Mouse (Mus musculus) left cerebral cortex, postnatal 10 days (tissue): ENCODE data around the gene Nudt9. TPM values are rescaled to one million over a fixed set of nuclear protein-coding genes. Genes with fewer than 3 reads are reported as not detected.

Source experiments
- DNase-seq, 2 experiments: peaks; one replicate each; pipeline ENCODE4 v3.0.0; 2021 to 2022; ENCODE audit warnings: low spot score in 2 of 2, mixed read lengths in 1 of 2; ENCODE audit errors: extremely low spot score in 1 of 2
- intact Hi-C: fragments of 180-260 bp; cut with DNase I; formaldehyde crosslinking; loops from one replicate; pipeline ENCODE4 v1.15.1; 2025
- microRNA-seq: library from miRNA; unstranded; fragments of <30 nt; microRNA quantifications from one replicate; pipeline ENCODE4 v1.2.0, GENCODE M21; 2022
- total RNA-seq, 2 experiments: library from RNA; stranded (reverse); gene quantifications; 2 replicates each; pipeline ENCODE4 v1.2.3; 2021

Gene Nudt9
- total RNA-seq, 2 experiments from 2014 or later, result 50.9 to 55.9 TPM

DNA sequence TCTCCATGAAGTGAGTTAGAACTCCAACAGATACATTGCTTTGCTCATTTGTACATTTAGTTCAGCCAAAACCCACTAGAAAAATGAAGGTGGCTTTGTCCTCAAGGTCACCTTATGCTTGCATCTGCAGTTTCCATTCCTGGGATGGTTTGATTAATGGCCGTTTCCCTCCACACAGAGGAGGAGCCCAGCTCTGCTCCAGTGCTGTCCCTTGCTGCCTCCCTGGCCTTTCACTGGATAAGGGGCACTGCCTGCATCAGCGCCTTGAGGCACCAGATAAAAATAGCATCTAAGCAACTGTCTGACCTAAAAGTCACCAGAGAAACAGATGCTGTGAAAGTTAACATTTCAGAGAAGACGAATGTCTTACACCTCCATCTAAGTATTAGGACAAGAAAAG is 63.4 kb downstream of the Nudt9 start:
- intact Hi-C loops, result no loop called here
- no peak for DNase-seq

DNA sequence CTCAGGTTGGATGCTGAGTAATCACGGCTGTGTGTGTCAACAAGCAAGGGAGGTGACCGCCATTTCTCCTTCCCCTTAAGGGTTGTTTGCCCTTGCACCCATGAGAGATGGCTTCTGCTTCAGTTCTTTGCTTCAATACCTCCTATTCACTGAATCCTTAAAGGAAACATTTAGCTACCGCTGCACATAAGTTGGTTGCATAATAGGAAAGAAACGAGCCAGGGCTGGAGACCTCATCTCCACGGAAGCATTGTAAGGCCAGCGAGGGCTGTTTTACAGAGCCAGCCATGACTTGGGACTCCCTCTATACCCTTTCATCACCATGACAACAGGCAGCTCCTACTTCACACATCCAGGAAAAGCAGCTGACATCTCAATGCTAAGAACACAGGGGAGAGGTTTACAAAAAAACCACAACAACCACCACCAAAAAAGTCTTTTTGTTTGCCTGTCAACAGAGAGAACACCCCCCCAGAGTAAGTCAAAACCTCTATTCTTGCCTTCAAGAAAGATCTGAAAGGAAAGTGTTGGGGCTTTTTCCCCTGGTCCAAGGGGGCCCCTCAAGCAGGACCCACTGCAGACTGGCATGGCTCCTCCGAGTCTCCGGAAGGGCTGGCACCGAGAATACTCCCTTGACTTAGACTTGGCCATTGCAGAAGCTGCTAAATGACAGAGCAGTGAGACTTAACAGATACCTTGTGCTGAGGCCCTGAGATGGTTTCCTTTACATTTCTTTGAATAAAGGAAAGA is 64.2 kb downstream of the Nudt9 start:
- DNase-seq, result peak in 1 of 2 experiments; percentile 83
- intact Hi-C loops, result no loop called here

DNA sequence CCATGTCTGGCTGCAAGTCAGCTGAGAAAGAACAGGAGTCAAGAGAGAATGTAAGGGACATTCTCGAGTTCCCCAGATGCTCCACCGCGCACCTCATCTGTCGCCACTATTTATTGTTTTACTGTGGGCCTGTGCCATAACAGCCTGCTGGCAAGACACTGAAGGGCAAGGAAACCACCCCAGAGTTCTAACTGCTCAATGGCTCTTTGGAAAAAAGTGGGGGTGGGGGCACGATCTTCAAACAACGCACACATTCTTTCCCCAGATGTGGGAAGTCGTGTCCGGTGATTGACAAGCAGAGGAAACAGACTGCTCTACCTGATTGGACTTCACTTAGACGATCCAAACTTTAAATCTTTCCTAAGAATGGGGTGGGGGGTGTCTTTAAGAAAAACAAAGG is 65.9 kb downstream of the Nudt9 start:
- intact Hi-C loops, result no loop called here
- peak in 1 of 2 experiments; percentile 70 for DNase-seq

DNA sequence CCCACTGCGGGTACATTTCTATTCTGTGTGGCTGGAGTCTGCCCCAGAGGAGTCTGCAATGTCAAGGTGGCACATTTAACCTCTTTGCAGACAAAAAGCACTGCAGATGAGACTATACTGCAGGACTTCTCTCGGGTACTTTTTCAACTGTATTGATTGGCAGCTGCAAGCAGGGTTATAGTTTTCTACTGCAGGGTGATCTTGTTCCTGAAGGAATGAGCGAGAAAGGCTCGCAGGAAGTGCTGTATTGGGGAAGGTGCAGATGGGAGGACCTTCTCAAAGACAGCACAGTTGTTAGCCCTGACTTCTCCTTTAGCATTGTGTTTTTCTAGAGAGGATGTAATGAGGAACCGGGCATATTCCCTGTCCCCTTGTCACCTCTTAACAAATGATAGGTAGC is 66.4 kb downstream of the Nudt9 start:
- DNase-seq, result no peak

DNA sequence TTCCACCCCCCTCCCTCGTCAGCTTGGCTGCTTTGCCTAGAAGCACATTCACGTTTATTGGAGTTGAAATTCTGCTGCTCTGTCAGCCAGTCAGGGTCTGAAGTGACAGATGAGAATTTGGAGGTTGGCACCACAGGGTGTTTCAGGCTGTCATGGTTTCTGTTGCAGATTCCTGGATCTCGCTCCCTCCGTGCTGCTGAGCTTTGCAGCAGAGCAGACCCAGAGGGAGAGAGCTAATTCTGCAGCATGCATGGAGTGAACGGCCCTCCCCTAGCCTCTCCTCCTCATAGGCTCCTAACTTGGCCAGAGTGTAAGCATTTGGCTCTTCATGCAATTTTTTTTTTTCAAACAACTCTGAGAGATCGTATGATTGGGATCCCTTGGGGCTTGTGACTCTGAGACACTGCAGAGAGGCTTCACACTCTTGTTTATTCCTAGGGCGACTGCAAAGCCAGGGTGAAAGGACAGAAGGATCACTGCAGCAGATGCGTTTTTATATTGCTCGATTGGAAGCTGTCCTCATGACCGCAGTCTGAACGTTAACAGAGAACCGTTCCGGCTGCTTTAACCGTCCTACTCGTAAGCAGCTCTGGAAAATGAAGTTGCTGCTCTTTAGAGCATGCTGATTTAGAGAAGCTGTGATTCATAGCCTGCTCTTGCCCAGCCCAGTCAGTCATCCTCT is 67.5 kb downstream of the Nudt9 start, which contains the start of gene Sparcl1:
Gene Sparcl1, minus strand, starts transcription at position 243 of the 682 bp plus-strand sequence.
- intact Hi-C loops, result no loop called here

More for the DNA sequence above, 66.4 kb downstream of the Nudt9 start:
- intact Hi-C loops, result no loop called here

More for the DNA sequence above, 67.5 kb downstream of the Nudt9 start, which contains the start of gene Sparcl1:
- DNase-seq, result peak; percentile 68 to 73

Small RNAs within 50 kb of the gene (microRNA-seq; reads per million reads assigned to microRNA genes)
- gene Mir5619, result 1.7 reads per million

Other genes with a start within 250 kb of the Nudt9 start
- gene Klhl8, start 135.0 kb upstream of the Nudt9 start, total RNA-seq, result 10 to 100 TPM; 37.8 to 40.5 TPM
- gene Hsd17b13, start 68.9 kb upstream of the Nudt9 start, total RNA-seq, result 1 to 10 TPM; 1.3 to 1.9 TPM
- 10 to 100 TPM; 27.6 to 29.4 TPM for gene Hsd17b11, start 24.4 kb upstream of the Nudt9 start, total RNA-seq
- not detected for gene Gm17660, start 31.3 kb downstream of the Nudt9 start, total RNA-seq
- gene Sparcl1, start 67.4 kb downstream of the Nudt9 start, total RNA-seq, result 1,000 to 10,000 TPM; 1,043 to 1,055 TPM
- under 1 TPM in 1 of 2 experiments, not detected in 1; 0.08 TPM for gene Dspp, start 124.4 kb downstream of the Nudt9 start, total RNA-seq
- under 1 TPM; 0.73 to 0.79 TPM for gene Dmp1, start 156.3 kb downstream of the Nudt9 start, total RNA-seq